Mouse (Mus musculus) limb, embryonic 11.5 days (tissue): ENCODE data around the gene Prdx1. TPM values are rescaled to one million over a fixed set of nuclear protein-coding genes. Genes with fewer than 3 reads are reported as not detected.
"Not testable (repeated sequence)": the region's sequence is repeated elsewhere in the genome, so short reads cannot be mapped to it uniquely, and the experiment has no call there.

Experiments used
- ATAC-seq: fragments of 200-750 bp; cut with Nextera tagmentation; 2 replicates; pipeline ENCODE4 v1.8.0; 2017; ENCODE audit warnings: low read depth; ENCODE audit not compliant: insufficient number of reproducible peaks, low FRiP score, low TSS enrichment
- DNase-seq: peaks from one replicate; pipeline ENCODE4 v3.0.0-alpha.2; 2015; ENCODE audit warnings: low spot score
- H3K27ac ChIP-seq: fragments of 300-500 bp; sonication (generic); replicated peaks from 2 replicates; pipeline ENCODE4 v1.5.1; 2014; ENCODE audit warnings: low read depth, mild to moderate bottlenecking, low read length
- H3K27me3 ChIP-seq: fragments of 300-500 bp; sonication (generic); 2 replicates; pipeline ENCODE4 v1.6.1; 2014; ENCODE audit warnings: mild to moderate bottlenecking, low read length, mixed read lengths; ENCODE audit not compliant: control insufficient read depth, insufficient read depth
- H3K36me3 ChIP-seq: fragments of 300-500 bp; sonication (generic); 2 replicates; pipeline ENCODE4 v1.6.1; 2014; ENCODE audit warnings: mild to moderate bottlenecking, low read length, moderate library complexity, mixed read lengths; ENCODE audit not compliant: control insufficient read depth, insufficient read depth
- H3K4me1 ChIP-seq: fragments of 300-500 bp; sonication (generic); 2 replicates; pipeline ENCODE4 v1.6.1; 2014; ENCODE audit warnings: low read length, mixed read lengths; ENCODE audit not compliant: control insufficient read depth, insufficient read depth
- H3K4me2 ChIP-seq: fragments of 300-500 bp; sonication (generic); 2 replicates; pipeline ENCODE4 v1.6.1; 2014; ENCODE audit warnings: low read depth, mild to moderate bottlenecking, moderate library complexity; ENCODE audit not compliant: severe bottlenecking
- H3K4me3 ChIP-seq: fragments of 300-500 bp; sonication (generic); 2 replicates; pipeline ENCODE4 v1.5.1; 2014; ENCODE audit warnings: low read depth, low read length
- H3K9ac ChIP-seq: fragments of 300-500 bp; sonication (generic); 2 replicates; pipeline ENCODE4 v1.6.1; 2014; ENCODE audit warnings: mild to moderate bottlenecking, low read length
- H3K9me3 ChIP-seq: fragments of 300-500 bp; sonication (generic); 2 replicates; pipeline ENCODE4 v1.6.1; 2016; ENCODE audit warnings: low read length; ENCODE audit not compliant: control insufficient read depth
- WGBS: fragments of 180-500 bp; shearing (Covaris S2); extraction: QIAGEN DNeasy Blood & Tissue Kit; methylation state at CpG from one replicate; pipeline ENCODE4 v1.1.7; 2014; 5-methylcytosine and 5-hydroxymethylcytosine counted together
- polyA plus RNA-seq: library from polyadenylated mRNA; unstranded; fragments of >200 nt; fragmentation: Nextera tagmentation; extraction: Ambion mirVana; gene quantifications from 2 replicates; pipeline ENCODE4 v1.2.1, GENCODE M21; 2014

Gene Prdx1
- polyA plus RNA-seq, 1 experiment from 2014 or later = 1,286 TPM

DNA sequence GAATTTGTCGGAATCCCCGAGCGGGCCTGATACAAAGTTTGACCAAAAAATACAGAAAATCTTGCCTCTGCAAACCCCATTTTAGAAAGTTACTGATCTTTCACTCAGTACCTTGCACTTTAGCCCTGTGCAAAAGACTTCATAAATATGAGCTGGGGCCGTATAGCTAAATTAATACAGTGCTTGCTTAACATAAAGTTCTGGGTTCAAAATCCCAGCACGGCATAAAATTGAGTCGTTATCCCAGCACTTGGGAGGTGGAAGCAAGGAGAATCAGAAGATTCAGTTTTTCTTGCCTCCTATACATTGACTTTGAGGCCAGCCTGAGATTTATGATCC is 33.6 kb upstream of the Prdx1 start:
- Histone ChIP-seq H3K4me1 (peaks cover 3% of the 10 kb centered on the region; the same call in 1 of the 2 replicates), H3K36me3 (peaks cover 2% of the 10 kb centered on the region; the same call in 1 of the 2 replicates), H3K27ac (no peak overlapping the region), H3K4me2 (peak overlapping the region; percentile 79), H3K27me3 (no peaks in the 10 kb centered on the region), H3K9me3 (no peaks in the 10 kb centered on the region), H3K9ac (peak overlapping the region; percentile 92), H3K4me3 (peak overlapping the region; percentile 93)
- ATAC-seq (0 out of 2 replicates have a peak, but pooled peaks have one; percentile 46), DNase-seq (no peak)
- WGBS = 13% methylated on average over 6 of the region's 6 CpGs

GRCm38 (mm10) chr4:116653228-116653627 is 32.1 kb upstream of the Prdx1 start:
- DNase-seq (no peak), ATAC-seq (no peak)
- H3K36me3 ChIP-seq = no peaks in the 10 kb centered on the region
- H3K9me3 ChIP-seq = no peaks in the 10 kb centered on the region
- H3K9ac ChIP-seq = no peak overlapping the region
- H3K27me3 ChIP-seq = no peaks in the 10 kb centered on the region
- H3K4me2 ChIP-seq = no peak overlapping the region
- 87% methylated on average over 6 of the region's 6 CpGs for WGBS
- H3K27ac ChIP-seq = no peak overlapping the region
- no peak overlapping the region for H3K4me3 ChIP-seq
- H3K4me1 ChIP-seq = peaks cover 3% of the 10 kb centered on the region; the same call in 1 of the 2 replicates

GRCm38 (mm10) chr4:116655100-116655499 is 30.2 kb upstream of the Prdx1 start:
- DNase-seq = no peak
- Histone ChIP-seq H3K4me3 (no peak overlapping the region), H3K9me3 (no peaks in the 10 kb centered on the region), H3K36me3 (no peaks in the 10 kb centered on the region), H3K27ac (no peak overlapping the region), H3K4me2 (no peak overlapping the region), H3K9ac (no peak overlapping the region), H3K27me3 (no peaks in the 10 kb centered on the region), H3K4me1 (peaks cover 2% of the 10 kb centered on the region; the same call in 1 of the 2 replicates)
- WGBS = 68% methylated on average over 2 of the region's 2 CpGs
- no peak for ATAC-seq

DNA sequence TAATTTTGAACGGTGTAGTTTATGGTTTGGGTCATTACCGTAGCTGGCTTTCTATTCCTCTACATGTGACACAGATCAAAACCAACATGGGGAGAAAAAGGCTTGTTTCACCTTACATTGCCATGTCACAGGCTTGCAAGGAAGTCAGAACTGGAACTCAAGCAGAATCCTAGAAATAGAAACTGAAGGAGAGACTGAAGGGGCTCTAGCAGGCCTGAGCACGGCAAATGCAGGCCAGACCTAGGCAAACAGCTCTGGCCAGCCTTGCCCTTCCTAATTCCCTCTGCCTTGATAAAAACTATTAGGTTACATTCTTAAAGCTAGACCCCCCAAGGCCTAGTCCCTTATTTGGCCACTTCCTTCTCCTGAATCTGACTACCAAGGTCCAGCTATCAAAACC is 29.7 kb upstream of the Prdx1 start:
- H3K4me2 ChIP-seq = no peak overlapping the region
- no peaks in the 10 kb centered on the region for H3K27me3 ChIP-seq
- no peak overlapping the region for H3K27ac ChIP-seq
- no peaks in the 10 kb centered on the region for H3K9me3 ChIP-seq
- H3K36me3 ChIP-seq = no peaks in the 10 kb centered on the region
- DNase-seq (no peak), ATAC-seq (no peak)
- no peak overlapping the region for H3K4me3 ChIP-seq
- H3K9ac ChIP-seq = no peak overlapping the region
- H3K4me1 ChIP-seq = no peaks in the 10 kb centered on the region
- WGBS = 67% methylated on average over 3 of the region's 3 CpGs

DNA sequence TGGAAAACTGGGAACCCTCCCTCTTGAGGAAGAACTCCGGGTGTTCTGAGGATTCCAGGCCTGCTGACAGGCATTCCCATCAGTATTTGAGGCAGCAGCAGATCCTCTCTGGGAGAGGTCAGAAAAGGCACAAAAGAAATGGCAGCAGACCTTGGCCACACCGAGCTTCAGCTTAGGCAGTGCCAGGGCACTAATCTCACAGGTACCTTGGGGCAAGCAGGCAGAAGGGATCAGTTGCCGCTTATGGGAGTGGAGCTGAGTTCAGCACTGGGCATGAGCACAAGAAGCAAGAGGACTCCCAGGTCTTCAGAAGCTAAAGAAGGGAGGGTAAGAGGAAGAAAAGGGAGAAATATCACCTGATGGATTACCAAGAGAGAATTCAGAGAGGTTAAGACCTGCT is 27.4 kb upstream of the Prdx1 start:
- 50% methylated on average over 3 of the region's 3 CpGs for WGBS
- no peak for DNase-seq
- Histone ChIP-seq H3K4me1 (no peaks in the 10 kb centered on the region), H3K36me3 (no peaks in the 10 kb centered on the region), H3K27me3 (no peaks in the 10 kb centered on the region), H3K4me2 (no peak overlapping the region), H3K27ac (no peak overlapping the region), H3K4me3 (no peak overlapping the region), H3K9me3 (no peaks in the 10 kb centered on the region), H3K9ac (no peak overlapping the region)
- ATAC-seq = no peak

DNA sequence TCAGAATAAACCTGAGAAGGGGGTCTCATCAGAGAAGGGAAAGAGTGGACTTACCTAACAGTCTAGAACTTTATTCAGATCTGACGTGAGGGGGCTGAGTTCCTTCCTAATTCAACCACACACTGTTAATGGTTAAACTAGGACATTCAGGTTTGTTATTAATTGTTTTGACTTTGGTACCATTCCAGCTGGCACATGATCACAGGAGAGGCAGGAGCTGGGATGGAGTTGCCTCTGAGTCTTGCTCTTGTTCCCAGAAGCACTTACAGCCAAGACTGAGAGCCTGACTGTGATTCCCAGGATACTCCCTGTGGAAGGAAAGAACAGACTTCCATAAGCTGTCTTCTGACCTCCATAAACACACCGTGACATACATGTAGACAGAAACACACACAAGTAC is 25.9 kb upstream of the Prdx1 start:
- ATAC-seq (no peak), DNase-seq (no peak)
- Histone ChIP-seq H3K9me3 (no peaks in the 10 kb centered on the region), H3K27ac (no peak overlapping the region), H3K36me3 (no peaks in the 10 kb centered on the region), H3K27me3 (no peaks in the 10 kb centered on the region), H3K4me2 (no peak overlapping the region), H3K4me1 (no peaks in the 10 kb centered on the region), H3K9ac (no peak overlapping the region), H3K4me3 (no peak overlapping the region)
- 88% methylated on average over 2 of the region's 2 CpGs for WGBS

GRCm38 (mm10) chr4:116659916-116660315 is 25.4 kb upstream of the Prdx1 start:
- ATAC-seq = not testable (repeated sequence)

GRCm38 (mm10) chr4:116660829-116661228 is 24.5 kb upstream of the Prdx1 start:
- Histone ChIP-seq H3K4me3 (no peak overlapping the region), H3K27me3 (no peaks in the 10 kb centered on the region), H3K9ac (no peak overlapping the region), H3K36me3 (no peaks in the 10 kb centered on the region), H3K9me3 (no peaks in the 10 kb centered on the region), H3K4me1 (no peaks in the 10 kb centered on the region), H3K4me2 (no peak overlapping the region), H3K27ac (no peak overlapping the region; the same call in 1 of the 2 replicates)
- WGBS = 75% methylated on average over 6 of the region's 6 CpGs
- DNase-seq = no peak
- ATAC-seq = no peak

More at GRCm38 (mm10) chr4:116659916-116660315, 25.4 kb upstream of the Prdx1 start:
- not testable (repeated sequence) for H3K27me3 ChIP-seq, DNase-seq, H3K9ac ChIP-seq, H3K4me3 ChIP-seq, H3K4me2 ChIP-seq, H3K36me3 ChIP-seq, H3K4me1 ChIP-seq, H3K27ac ChIP-seq, H3K9me3 ChIP-seq
- WGBS = 89% methylated on average over 6 of the region's 6 CpGs

DNA sequence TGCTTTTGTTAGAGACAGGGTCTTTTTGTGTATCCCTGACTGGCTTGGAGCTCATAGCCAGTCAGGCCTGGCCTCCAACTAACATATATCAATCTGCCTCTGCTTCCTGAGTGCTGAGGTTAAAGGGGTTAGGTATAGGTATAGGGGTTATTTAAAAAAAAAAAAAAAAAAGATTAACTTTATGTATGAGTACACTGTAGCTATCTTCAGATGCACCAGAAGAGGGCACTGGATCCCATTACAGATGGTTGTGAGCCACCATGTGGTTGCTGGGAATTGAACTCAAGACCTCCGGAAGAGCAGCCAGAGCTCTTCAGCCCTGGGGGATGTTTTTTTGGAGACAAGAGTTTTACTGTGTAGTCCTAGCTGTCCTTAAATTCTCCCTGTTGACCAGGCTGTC is 23.3 kb upstream of the Prdx1 start:
- DNase-seq (no peak), ATAC-seq (no peak)
- no peak overlapping the region for H3K27ac ChIP-seq

More for the DNA sequence above, 23.3 kb upstream of the Prdx1 start:
- H3K9ac ChIP-seq = no peak overlapping the region
- H3K4me2 ChIP-seq = no peak overlapping the region
- 87% methylated on average over 1 of the region's 1 CpGs for WGBS
- no peaks in the 10 kb centered on the region for H3K27me3 ChIP-seq
- H3K4me1 ChIP-seq = no peaks in the 10 kb centered on the region
- H3K4me3 ChIP-seq = no peak overlapping the region
- no peaks in the 10 kb centered on the region for H3K9me3 ChIP-seq
- H3K36me3 ChIP-seq = no peaks in the 10 kb centered on the region
